18 mouse cellular contexts compared by ENCODE assay signal in genomic region chr1:161025410-161026210, GRCm38 (mm10). TPM values are rescaled to one million over a fixed set of nuclear protein-coding genes. Genes with fewer than 3 reads are reported as not detected.
DNase-seq lines count a peak whose midpoint lies in the region; ATAC-seq and TF ChIP-seq lines count a peak whose summit lies in the region.
"Had no signal": no experiment of that assay in that cellular context is flagged by ENCODE, and none has a peak within 500 bp of the region (broad histone marks: within the 10 kb centered on the region; RNA-seq: fewer than 3 reads in every experiment).

No protein-coding gene starts in this region.

- TF ChIP-seq CTCF in gastrocnemius, adult 2 months (IDR thresholded peaks at IDR 0.05), result no peak

- WGBS in limb, embryonic 13.5 days, result 70% methylated on average over 5 of the region's 5 CpGs
- WGBS in limb, embryonic 10.5 days, result 92% methylated on average over 5 of the region's 5 CpGs
- WGBS in embryonic facial prominence, embryonic 15.5 days, result 50% methylated on average over 5 of the region's 5 CpGs

- intact Hi-C loops in gastrocnemius, adult 2 months (cut with DNase I), result no loop called here

- no peak overlapping the region for H3K9ac ChIP-seq in limb, embryonic 13.5 days
- H3K9ac ChIP-seq in embryonic facial prominence, embryonic 15.5 days, result no peak overlapping the region
- H3K9ac ChIP-seq: forebrain, embryonic 12.5 days; neural tube, embryonic 15.5 days; stomach, embryonic 15.5 days had no signal

- peak; percentile 68; the same call in 1 of the 2 replicates for ATAC-seq in limb, embryonic 13.5 days (ENCODE audit: low FRiP score, low read depth)
- peak; percentile 54; the same call in 1 of the 2 replicates for ATAC-seq in embryonic facial prominence, embryonic 15.5 days (ENCODE audit: insufficient number of reproducible peaks, low FRiP score, low TSS enrichment, low read depth)

- no peaks in the 10 kb centered on the region for H3K27me3 ChIP-seq in limb, embryonic 13.5 days
- no peaks in the 10 kb centered on the region for H3K27me3 ChIP-seq in limb, embryonic 10.5 days (ENCODE audit: low read depth, poor library complexity, severe bottlenecking)
- H3K27me3 ChIP-seq in embryonic facial prominence, embryonic 15.5 days, result no peaks in the 10 kb centered on the region
- H3K27me3 ChIP-seq: forebrain, embryonic 12.5 days; neural tube, embryonic 15.5 days; stomach, embryonic 15.5 days had no signal

- no peak overlapping the region for H3K4me2 ChIP-seq in limb, embryonic 13.5 days (replicated peaks)
- H3K4me2 ChIP-seq in embryonic facial prominence, embryonic 15.5 days (replicated peaks), result no peak overlapping the region
- H3K4me2 ChIP-seq: forebrain, embryonic 12.5 days; neural tube, embryonic 15.5 days; stomach, embryonic 15.5 days had no signal

- H3K4me3 ChIP-seq in gastrocnemius, adult 2 months, result no peak overlapping the region
- no peak overlapping the region for H3K4me3 ChIP-seq in limb, embryonic 13.5 days
- no peak overlapping the region for H3K4me3 ChIP-seq in limb, embryonic 10.5 days
- H3K4me3 ChIP-seq in embryonic facial prominence, embryonic 15.5 days (replicated peaks), result no peak overlapping the region
- H3K4me3 ChIP-seq: forebrain, embryonic 12.5 days; midbrain, embryonic 10.5 days; neural tube, embryonic 15.5 days; stomach, embryonic 15.5 days had no signal

- no peak for DNase-seq in gastrocnemius, adult 2 months
- no peak for DNase-seq in gastrocnemius, adult 18-20 months (ENCODE audit: low spot score)
- DNase-seq in limb, embryonic 10.5 days (ENCODE audit: low spot score), result no peak
- peak; percentile 60 for DNase-seq in lung, postnatal 10 days
- no peak for DNase-seq in ovary, adult 18-20 months (ENCODE audit: low spot score)
- DNase-seq in layer of hippocampus, adult 11-12 months (ENCODE audit: low spot score), result no peak
- DNase-seq: cerebellum, postnatal 25 days; kidney, adult 11 months; liver; retina, postnatal 1 day; thymus, postnatal 14 days had no signal

- peaks cover 41% of the 10 kb centered on the region for H3K36me3 ChIP-seq in limb, embryonic 13.5 days
- H3K36me3 ChIP-seq in limb, embryonic 10.5 days, result peaks cover 47% of the 10 kb centered on the region
- peaks cover 13% of the 10 kb centered on the region for H3K36me3 ChIP-seq in embryonic facial prominence, embryonic 15.5 days

- H3K4me1 ChIP-seq in limb, embryonic 13.5 days, result no peaks in the 10 kb centered on the region
- no peaks in the 10 kb centered on the region for H3K4me1 ChIP-seq in limb, embryonic 10.5 days
- peaks cover 3% of the 10 kb centered on the region; the same call in 1 of the 2 replicates for H3K4me1 ChIP-seq in embryonic facial prominence, embryonic 15.5 days
- H3K4me1 ChIP-seq: forebrain, embryonic 12.5 days; midbrain, embryonic 10.5 days; neural tube, embryonic 15.5 days; stomach, embryonic 15.5 days had no signal

- H3K27ac ChIP-seq in gastrocnemius, adult 2 months, result peak overlapping the region; percentile 12; the same call in 1 of the 2 replicates
- peak overlapping the region; percentile 49; the same call in 1 of the 2 replicates for H3K27ac ChIP-seq in limb, embryonic 13.5 days
- no peak overlapping the region for H3K27ac ChIP-seq in limb, embryonic 10.5 days
- peak overlapping the region; percentile 76 for H3K27ac ChIP-seq in embryonic facial prominence, embryonic 15.5 days (replicated peaks)
- H3K27ac ChIP-seq: forebrain, embryonic 12.5 days; midbrain, embryonic 10.5 days; neural tube, embryonic 15.5 days; stomach, embryonic 15.5 days had no signal

- H3K9me3 ChIP-seq in limb, embryonic 13.5 days, result no peaks in the 10 kb centered on the region
- no peaks in the 10 kb centered on the region for H3K9me3 ChIP-seq in limb, embryonic 10.5 days (replicated peaks)
- no peaks in the 10 kb centered on the region for H3K9me3 ChIP-seq in embryonic facial prominence, embryonic 15.5 days (replicated peaks)
- H3K9me3 ChIP-seq: forebrain, embryonic 12.5 days; G1E; midbrain, embryonic 10.5 days; neural tube, embryonic 15.5 days; stomach, embryonic 15.5 days had no signal

RNA-seq across cellular contexts. Expression of gene Zbtb37, which starts 9.0 kb away (rescaled TPM):
- 1 to 10 TPM; 6.2 to 6.6 TPM for total RNA-seq in gastrocnemius, adult 2 months (2021)
- total RNA-seq in gastrocnemius, adult 18-20 months (2021), result 1 to 10 TPM; 7.3 to 7.6 TPM
- 10.8 and 13.4 TPM in 2 replicates for polyA plus RNA-seq in limb, embryonic 13.5 days (2015; fragmentation: Nextera tagmentation; extraction: Ambion mirVana)
- polyA plus RNA-seq in limb, embryonic 10.5 days (2016; fragmentation: Nextera tagmentation; extraction: Ambion mirVana), result 6.2 and 8.6 TPM in 2 replicates
- 7.8 and 8.1 TPM in 2 replicates for polyA plus RNA-seq in embryonic facial prominence, embryonic 15.5 days (2015; fragmentation: Nextera tagmentation; extraction: Ambion mirVana)

RNA-seq across cellular contexts. Expression of gene Dars2, which starts 44.8 kb away (rescaled TPM):
- total RNA-seq in gastrocnemius, adult 2 months (2021), result 10 to 100 TPM in 1 of 2 experiments, 1 to 10 TPM in 1; 7.6 to 15.5 TPM
- total RNA-seq in gastrocnemius, adult 18-20 months (2021), result 10 to 100 TPM; 12.3 to 14.5 TPM
- polyA plus RNA-seq in limb, embryonic 13.5 days (2015; fragmentation: Nextera tagmentation; extraction: Ambion mirVana), result 25.4 and 26.9 TPM in 2 replicates
- polyA plus RNA-seq in limb, embryonic 10.5 days (2016; fragmentation: Nextera tagmentation; extraction: Ambion mirVana), result 66.7 and 74.6 TPM in 2 replicates
- 24.5 and 29.5 TPM in 2 replicates for polyA plus RNA-seq in embryonic facial prominence, embryonic 15.5 days (2015; fragmentation: Nextera tagmentation; extraction: Ambion mirVana)

RNA-seq across cellular contexts. Expression of gene Cenpl, which starts 44.9 kb away (rescaled TPM):
- total RNA-seq in gastrocnemius, adult 2 months (2021), result under 1 TPM; 0.41 to 0.50 TPM
- total RNA-seq in gastrocnemius, adult 18-20 months (2021), result under 1 TPM; 0.34 to 0.66 TPM
- 33.9 and 35.0 TPM in 2 replicates for polyA plus RNA-seq in limb, embryonic 13.5 days (2015; fragmentation: Nextera tagmentation; extraction: Ambion mirVana)
- polyA plus RNA-seq in limb, embryonic 10.5 days (2016; fragmentation: Nextera tagmentation; extraction: Ambion mirVana), result 40.1 and 44.6 TPM in 2 replicates
- polyA plus RNA-seq in embryonic facial prominence, embryonic 15.5 days (2015; fragmentation: Nextera tagmentation; extraction: Ambion mirVana), result 25.9 and 28.9 TPM in 2 replicates

RNA-seq across cellular contexts. Expression of gene Serpinc1, which starts 47.2 kb away (rescaled TPM):
- under 1 TPM in 1 of 2 experiments, not detected in 1; 0.64 TPM for total RNA-seq in gastrocnemius, adult 2 months (2021)
- total RNA-seq in gastrocnemius, adult 18-20 months (2021), result 1 to 10 TPM in 1 of 2 experiments, under 1 TPM in 1; 0.09 to 1.4 TPM
- 3.9 and 4.3 TPM in 2 replicates for polyA plus RNA-seq in limb, embryonic 13.5 days (2015; fragmentation: Nextera tagmentation; extraction: Ambion mirVana)
- polyA plus RNA-seq in limb, embryonic 10.5 days (2016; fragmentation: Nextera tagmentation; extraction: Ambion mirVana), result 1.8 and 2.0 TPM in 2 replicates
- 2.5 and 2.7 TPM in 2 replicates for polyA plus RNA-seq in embryonic facial prominence, embryonic 15.5 days (2015; fragmentation: Nextera tagmentation; extraction: Ambion mirVana)
